Mouse (Mus musculus) ovary, postnatal 10 days (tissue): Measurements from ENCODE around the gene Smarcc2.
"Not testable (repeated sequence)": the region's sequence is repeated elsewhere in the genome, so short reads cannot be mapped to it uniquely, and the experiment has no call there.

ENCODE experiments used
- DNase-seq: peaks from one replicate; pipeline ENCODE4 v3.0.0; 2022; ENCODE audit warnings: low spot score

Gene Smarcc2

GRCm38 (mm10) chr10:128493695-128494666 is 34.9 kb downstream of the Smarcc2 start, which contains the start of gene Myl6:
Gene Myl6 (minus strand): TSS chr10:128494145.
- DNase-seq: peak; percentile 91

GRCm38 (mm10) chr10:128494667-128495245 is 35.7 kb downstream of the Smarcc2 start:
- no peak for DNase-seq

GRCm38 (mm10) chr10:128495270-128495669 is 36.2 kb downstream of the Smarcc2 start:
- DNase-seq: no peak

- no peak for DNase-seq
These were observed 36.9 kb downstream of the Smarcc2 start for GRCm38 (mm10) chr10:128495903-128496302.

GRCm38 (mm10) chr10:128496509-128497077 is 37.5 kb downstream of the Smarcc2 start:
- no peak for DNase-seq

- DNase-seq: no peak
These were observed 38.2 kb downstream of the Smarcc2 start for GRCm38 (mm10) chr10:128497134-128497737.

GRCm38 (mm10) chr10:128498590-128498989 is 39.5 kb downstream of the Smarcc2 start, which contains the start of gene Myl6b:
Gene Myl6b (minus strand): TSS chr10:128498685.
- DNase-seq: peak; percentile 73

GRCm38 (mm10) chr10:128499116-128499671 is 40.1 kb downstream of the Smarcc2 start:
- peak; percentile 56 for DNase-seq

GRCm38 (mm10) chr10:128502341-128502740 is 43.3 kb downstream of the Smarcc2 start:
- no peak for DNase-seq

- no peak for DNase-seq
These were observed 44.5 kb downstream of the Smarcc2 start for GRCm38 (mm10) chr10:128503532-128503931.

GRCm38 (mm10) chr10:128504012-128504411 is 45.0 kb downstream of the Smarcc2 start:
- DNase-seq: no peak

GRCm38 (mm10) chr10:128504641-128505370 is 45.8 kb downstream of the Smarcc2 start:
- DNase-seq: no peak

- not testable (repeated sequence) for DNase-seq
These were observed 46.3 kb downstream of the Smarcc2 start for GRCm38 (mm10) chr10:128505371-128505667.

GRCm38 (mm10) chr10:128505974-128506373 is 46.9 kb downstream of the Smarcc2 start:
- no peak for DNase-seq

GRCm38 (mm10) chr10:128508260-128508659 is 49.2 kb downstream of the Smarcc2 start:
- no peak for DNase-seq

GRCm38 (mm10) chr10:128509203-128509602 is 50.2 kb downstream of the Smarcc2 start:
- no peak for DNase-seq

GRCm38 (mm10) chr10:128509831-128510230 is 50.8 kb downstream of the Smarcc2 start:
- no peak for DNase-seq

GRCm38 (mm10) chr10:128510301-128510700 is 51.3 kb downstream of the Smarcc2 start:
- no peak for DNase-seq

GRCm38 (mm10) chr10:128511189-128511588 is 52.1 kb downstream of the Smarcc2 start:
- DNase-seq: no peak

- DNase-seq: no peak
These were observed 52.7 kb downstream of the Smarcc2 start for GRCm38 (mm10) chr10:128511761-128512160.

- DNase-seq: no peak
These were observed 56.0 kb downstream of the Smarcc2 start for GRCm38 (mm10) chr10:128515044-128515443.
